Mouse (Mus musculus): ENCODE measurements at regions not wholly inside any gene's neighbourhood (a gene's known extent, or its start where the extent isn't known, plus 50 kb on each side); places are given as distances from the start of the nearest gene placed in this dataset.

GRCm38 (mm10) chr17:83903467-83903866, 55.7 kb upstream of the Haao start:
- no peak overlapping the region for H3K4me2 ChIP-seq (replicated peaks)
- H3K9ac ChIP-seq (replicated peaks): no peak overlapping the region
- H3K36me3 ChIP-seq: no peaks in the 10 kb centered on the region
- H3K9me3 ChIP-seq: no peaks in the 10 kb centered on the region
- H3K27ac ChIP-seq: no peak overlapping the region
- peak; percentile 70 for ATAC-seq
- H3K4me1 ChIP-seq (replicated peaks): no peaks in the 10 kb centered on the region
- 5% methylated on average over 7 of the region's 7 CpGs for WGBS
- H3K4me3 ChIP-seq (replicated peaks): no peak overlapping the region
- no peaks in the 10 kb centered on the region for H3K27me3 ChIP-seq

- Histone ChIP-seq H3K4me2 (replicated peaks) (no peak overlapping the region), H3K27ac (no peak overlapping the region), H3K27me3 (no peaks in the 10 kb centered on the region), H3K9ac (replicated peaks) (no peak overlapping the region), H3K4me1 (replicated peaks) (no peaks in the 10 kb centered on the region), H3K9me3 (no peaks in the 10 kb centered on the region), H3K4me3 (replicated peaks) (no peak overlapping the region), H3K36me3 (no peaks in the 10 kb centered on the region)
- ATAC-seq: no peak
- 88% methylated on average over 3 of the region's 3 CpGs for WGBS
Measured at GRCm38 (mm10) chr17:83902523-83902922, 54.8 kb upstream of the Haao start.

GRCm38 (mm10) chr17:83902091-83902490, 54.3 kb upstream of the Haao start:
- WGBS: 64% methylated on average over 6 of the region's 6 CpGs
- H3K4me2 ChIP-seq (replicated peaks): no peak overlapping the region
- H3K9me3 ChIP-seq: no peaks in the 10 kb centered on the region
- ATAC-seq: no peak
- no peaks in the 10 kb centered on the region for H3K4me1 ChIP-seq (replicated peaks)
- H3K9ac ChIP-seq (replicated peaks): no peak overlapping the region
- H3K4me3 ChIP-seq (replicated peaks): no peak overlapping the region
- no peak overlapping the region for H3K27ac ChIP-seq
- no peaks in the 10 kb centered on the region for H3K27me3 ChIP-seq
- H3K36me3 ChIP-seq: no peaks in the 10 kb centered on the region

GRCm38 (mm10) chr17:83899588-83900152, 51.9 kb upstream of the Haao start:
- no peak for ATAC-seq
- WGBS: 77% methylated on average over 7 of the region's 7 CpGs
- H3K36me3 ChIP-seq: no peaks in the 10 kb centered on the region
- H3K9ac ChIP-seq (replicated peaks): no peak overlapping the region
- H3K9me3 ChIP-seq: no peaks in the 10 kb centered on the region
- no peaks in the 10 kb centered on the region for H3K27me3 ChIP-seq
- H3K4me1 ChIP-seq (replicated peaks): no peaks in the 10 kb centered on the region
- no peak overlapping the region for H3K27ac ChIP-seq
- H3K4me3 ChIP-seq (replicated peaks): no peak overlapping the region
- no peak overlapping the region for H3K4me2 ChIP-seq (replicated peaks)

- H3K27ac ChIP-seq: no peak overlapping the region
- no peak overlapping the region for H3K4me2 ChIP-seq (replicated peaks)
- H3K4me3 ChIP-seq (replicated peaks): no peak overlapping the region
- no peak overlapping the region for H3K9ac ChIP-seq (replicated peaks)
- 87% methylated on average over 5 of the region's 5 CpGs for WGBS
- no peaks in the 10 kb centered on the region for H3K27me3 ChIP-seq
- no peaks in the 10 kb centered on the region for H3K36me3 ChIP-seq
- no peaks in the 10 kb centered on the region for H3K4me1 ChIP-seq (replicated peaks)
- no peaks in the 10 kb centered on the region for H3K9me3 ChIP-seq
- ATAC-seq: no peak
Measured at GRCm38 (mm10) chr17:83898531-83898930, 50.8 kb upstream of the Haao start.
